Mouse (Mus musculus) heart, adult 18-20 months (tissue): ENCODE measurements around the gene Zfp280c. TPM values are rescaled to one million over a fixed set of nuclear protein-coding genes. Genes with fewer than 3 reads are reported as not detected.

ENCODE experiments used
- microRNA-seq, 2 experiments: library from miRNA; unstranded; fragments of <30 nt; microRNA quantifications; one replicate each; pipeline ENCODE4 v1.2.0; 2022
- total RNA-seq, 2 experiments: library from RNA; stranded (reverse); gene quantifications; 2 replicates each; pipeline ENCODE4 v1.2.3; 2021

Gene Zfp280c
- total RNA-seq, 2 experiments from 2014 or later: 3.3 to 4.8 TPM

Small RNA genes lying within 50 kb of the gene (microRNA-seq; reads per million reads assigned to microRNA genes)
- 0 reads per million in 2 experiments for gene Gm27828

Other genes starting within 250 kb of the Zfp280c start
- 1 to 10 TPM; 5.8 to 6.5 TPM for gene Elf4, start 131.4 kb downstream of the Zfp280c start, total RNA-seq
- 100 to 1,000 TPM; 105 to 111 TPM for gene Aifm1, start 80.9 kb downstream of the Zfp280c start, total RNA-seq
- gene Rab33a, start 75.2 kb downstream of the Zfp280c start, total RNA-seq: under 1 TPM in 1 of 2 experiments, not detected in 1; 0.33 TPM
- 1 to 10 TPM; 2.4 to 3.5 TPM for gene Slc25a14, start 28.9 kb upstream of the Zfp280c start, total RNA-seq
- gene Gpr119, start 80.0 kb upstream of the Zfp280c start, total RNA-seq: not detected
- 1 to 10 TPM; 1.6 to 2.2 TPM for gene Rbmx2, start 100.5 kb upstream of the Zfp280c start, total RNA-seq